Mouse (Mus musculus) small intestine, adult 2 months (tissue): ENCODE results near the gene Nckap5. TPM values are rescaled to one million over a fixed set of nuclear protein-coding genes. Genes with fewer than 3 reads are reported as not detected.

Experiments used
- H3K27ac ChIP-seq: fragments of 200-500 bp; 2 replicates; pipeline ENCODE4 v1.5.1; 2012; ENCODE audit warnings: low read depth, low read length, control low read depth, inconsistent platforms; ENCODE audit not compliant: insufficient read depth
- H3K27me3 ChIP-seq: fragments of 200-500 bp; 2 replicates; pipeline ENCODE4 v1.6.1; 2012; ENCODE audit warnings: mild to moderate bottlenecking, moderate library complexity, low read length, inconsistent platforms; ENCODE audit not compliant: control insufficient read depth, insufficient read depth
- H3K36me3 ChIP-seq: fragments of 200-500 bp; 2 replicates; pipeline ENCODE4 v1.6.1; 2012; ENCODE audit warnings: mild to moderate bottlenecking, low read length, control low read depth, inconsistent platforms; ENCODE audit not compliant: control insufficient read depth, insufficient read depth
- H3K4me1 ChIP-seq: fragments of 200-500 bp; 2 replicates; pipeline ENCODE4 v1.6.1; 2012; ENCODE audit warnings: low read length, inconsistent platforms, mixed read lengths; ENCODE audit not compliant: control insufficient read depth, insufficient read depth, insufficient read length
- H3K4me3 ChIP-seq: fragments of 200-500 bp; 2 replicates; pipeline ENCODE4 v1.5.1; 2012; ENCODE audit warnings: low read depth, mild to moderate bottlenecking, control low read depth, inconsistent platforms, low read length, moderate library complexity
- CTCF ChIP-seq: fragments of 200-500 bp; IDR thresholded peaks from 2 replicates; pipeline ENCODE4 v1.5.1; 2012; ENCODE audit warnings: low read depth, mild to moderate bottlenecking, control low read depth, inconsistent platforms, low read length, moderate library complexity, mixed read lengths; ENCODE audit not compliant: insufficient replicate concordance, insufficient read length; ENCODE audit errors: extremely low read depth
- POLR2A ChIP-seq: fragments of 200-500 bp; IDR thresholded peaks from 2 replicates; pipeline ENCODE4 v1.6.1; 2012; ENCODE audit warnings: low read depth, mild to moderate bottlenecking, control low read depth, inconsistent platforms, low read length, moderate library complexity
- WGBS: fragments of 180-500 bp; shearing (Covaris S2); methylation state at CpG from one replicate; pipeline ENCODE4 v1.1.7; 2018; 5-methylcytosine and 5-hydroxymethylcytosine counted together
- polyA plus RNA-seq: library from polyadenylated mRNA; depleted of rRNA; stranded (reverse); fragments of >200 nt; gene quantifications from 2 replicates; pipeline ENCODE4 v1.2.3, GENCODE M21; 2012

Nckap5 gene
- polyA plus RNA-seq, 1 experiment: 8.5 TPM

GRCm38 (mm10) chr1:126438000-126438572, 392.5 kb downstream of the Nckap5 start:
- H3K27me3 ChIP-seq: no peaks in the 10 kb centered on the region
- no peaks in the 10 kb centered on the region for H3K4me1 ChIP-seq
- no peaks in the 10 kb centered on the region for H3K36me3 ChIP-seq
- 79% methylated on average over 6 of the region's 6 CpGs for WGBS
- H3K4me3 ChIP-seq: no peak overlapping the region
- no peak overlapping the region for H3K27ac ChIP-seq
- no peak for TF ChIP-seq POLR2A
- TF ChIP-seq CTCF: no peak

GRCm38 (mm10) chr1:126436937-126437667, 393.5 kb downstream of the Nckap5 start:
- Histone ChIP-seq H3K27me3 (no peaks in the 10 kb centered on the region), H3K4me1 (no peaks in the 10 kb centered on the region), H3K4me3 (no peak overlapping the region), H3K27ac (no peak overlapping the region), H3K36me3 (no peaks in the 10 kb centered on the region)
- 63% methylated on average over 9 of the region's 9 CpGs for WGBS
- TF ChIP-seq CTCF: no peak

GRCm38 (mm10) chr1:126432285-126432684, 398.3 kb downstream of the Nckap5 start:
- 88% methylated on average over 4 of the region's 4 CpGs for WGBS
- Histone ChIP-seq H3K27ac (no peak overlapping the region), H3K4me1 (no peaks in the 10 kb centered on the region), H3K27me3 (no peaks in the 10 kb centered on the region), H3K36me3 (no peaks in the 10 kb centered on the region), H3K4me3 (no peak overlapping the region)
- TF ChIP-seq CTCF (peak; percentile 13; the same call in 1 of the 2 replicates), POLR2A (no peak)

- 18% methylated on average over 5 of the region's 5 CpGs for WGBS
- Histone ChIP-seq H3K4me1 (no peaks in the 10 kb centered on the region), H3K27ac (no peak overlapping the region), H3K4me3 (no peak overlapping the region), H3K27me3 (no peaks in the 10 kb centered on the region), H3K36me3 (no peaks in the 10 kb centered on the region)
- peak; percentile 6; the same call in 1 of the 2 replicates for TF ChIP-seq CTCF
- TF ChIP-seq POLR2A: no peak
Observed at GRCm38 (mm10) chr1:126431594-126431993, 399.0 kb downstream of the Nckap5 start.

GRCm38 (mm10) chr1:126411426-126411825, 419.2 kb downstream of the Nckap5 start:
- H3K36me3 ChIP-seq: no peaks in the 10 kb centered on the region
- no peaks in the 10 kb centered on the region for H3K4me1 ChIP-seq
- H3K27ac ChIP-seq: no peak overlapping the region
- no peaks in the 10 kb centered on the region for H3K27me3 ChIP-seq
- WGBS: 45% methylated on average over 5 of the region's 5 CpGs
- TF ChIP-seq POLR2A: no peak
- TF ChIP-seq CTCF: no peak
- no peak overlapping the region for H3K4me3 ChIP-seq

GRCm38 (mm10) chr1:126407886-126408285, 422.7 kb downstream of the Nckap5 start:
- TF ChIP-seq POLR2A: no peak
- peak; percentile 63; the same call in 1 of the 2 replicates for TF ChIP-seq CTCF
- H3K4me1 ChIP-seq: no peaks in the 10 kb centered on the region
- no peak overlapping the region for H3K27ac ChIP-seq
- no peaks in the 10 kb centered on the region for H3K36me3 ChIP-seq
- WGBS: 7% methylated on average over 4 of the region's 4 CpGs
- no peak overlapping the region for H3K4me3 ChIP-seq
- H3K27me3 ChIP-seq: no peaks in the 10 kb centered on the region

GRCm38 (mm10) chr1:126405543-126405942, 425.1 kb downstream of the Nckap5 start:
- no peaks in the 10 kb centered on the region for H3K4me1 ChIP-seq
- no peak for TF ChIP-seq POLR2A
- H3K27ac ChIP-seq: no peak overlapping the region
- no peak overlapping the region for H3K4me3 ChIP-seq
- 73% methylated on average over 2 of the region's 2 CpGs for WGBS
- no peaks in the 10 kb centered on the region for H3K27me3 ChIP-seq
- no peaks in the 10 kb centered on the region for H3K36me3 ChIP-seq

GRCm38 (mm10) chr1:126403970-126404369, 426.6 kb downstream of the Nckap5 start:
- H3K27ac ChIP-seq: no peak overlapping the region
- no peak overlapping the region for H3K4me3 ChIP-seq
- H3K36me3 ChIP-seq: no peaks in the 10 kb centered on the region
- H3K4me1 ChIP-seq: no peaks in the 10 kb centered on the region
- H3K27me3 ChIP-seq: no peaks in the 10 kb centered on the region
- TF ChIP-seq POLR2A (no peak), CTCF (no peak)
